Mouse (Mus musculus) embryonic facial prominence, embryonic 11.5 days (tissue): ENCODE measurements around the gene Irgq. TPM values are rescaled to one million over a fixed set of nuclear protein-coding genes. Genes with fewer than 3 reads are reported as not detected.

Source experiments
- ATAC-seq: fragments of 200-750 bp; cut with Nextera tagmentation; replicated peaks from 2 replicates; pipeline ENCODE4 v1.8.0; 2017; ENCODE audit warnings: low read depth; ENCODE audit not compliant: insufficient number of reproducible peaks, low FRiP score, low TSS enrichment
- DNase-seq: peaks from one replicate; pipeline ENCODE4 v3.0.0-alpha.2; 2015; ENCODE audit warnings: low spot score
- H3K27ac ChIP-seq: fragments of 300-500 bp; sonication (generic); replicated peaks from 2 replicates; pipeline ENCODE4 v1.5.1; 2014; ENCODE audit warnings: mild to moderate bottlenecking, low read depth, low read length, control low read depth
- H3K27me3 ChIP-seq: fragments of 300-500 bp; sonication (generic); 2 replicates; pipeline ENCODE4 v1.6.1; 2014; ENCODE audit warnings: mild to moderate bottlenecking, low read length, moderate library complexity, mixed read lengths; ENCODE audit not compliant: control insufficient read depth, insufficient read depth
- H3K36me3 ChIP-seq: fragments of 300-500 bp; sonication (generic); replicated peaks from 2 replicates; pipeline ENCODE4 v1.6.1; 2014; ENCODE audit warnings: low read depth, mild to moderate bottlenecking, low read length, moderate library complexity, mixed read lengths; ENCODE audit not compliant: control insufficient read depth, insufficient read depth
- H3K4me1 ChIP-seq: fragments of 300-500 bp; sonication (generic); 2 replicates; pipeline ENCODE4 v1.6.1; 2014; ENCODE audit warnings: low read length, mixed read lengths; ENCODE audit not compliant: control insufficient read depth, insufficient read depth
- H3K4me2 ChIP-seq: fragments of 300-500 bp; sonication (generic); 2 replicates; pipeline ENCODE4 v1.6.1; 2014; ENCODE audit warnings: low read depth, mild to moderate bottlenecking, control low read depth, low read length, moderate library complexity
- H3K4me3 ChIP-seq: fragments of 300-500 bp; sonication (generic); 2 replicates; pipeline ENCODE4 v1.5.1; 2014; ENCODE audit warnings: low read depth, low read length, control low read depth
- H3K9ac ChIP-seq: fragments of 300-500 bp; sonication (generic); replicated peaks from 2 replicates; pipeline ENCODE4 v1.6.1; 2014; ENCODE audit warnings: mild to moderate bottlenecking, control low read depth, low read length
- H3K9me3 ChIP-seq: fragments of 300-500 bp; sonication (generic); replicated peaks from 2 replicates; pipeline ENCODE4 v1.6.1; 2016; ENCODE audit warnings: mild to moderate bottlenecking, low read length, inconsistent platforms, mixed read lengths; ENCODE audit not compliant: control insufficient read depth
- WGBS: fragments of 180-500 bp; shearing (Covaris S2); extraction: QIAGEN DNeasy Blood & Tissue Kit; methylation state at CpG from one replicate; pipeline ENCODE4 v1.1.7; 2014; 5-methylcytosine and 5-hydroxymethylcytosine counted together
- polyA plus RNA-seq: library from polyadenylated mRNA; unstranded; fragments of >200 nt; fragmentation: Nextera tagmentation; extraction: Ambion mirVana; gene quantifications from 2 replicates; pipeline ENCODE4 v1.2.1, GENCODE M21; 2014

Irgq gene
- polyA plus RNA-seq, 1 experiment from 2014 or later = 8.0 TPM

DNA sequence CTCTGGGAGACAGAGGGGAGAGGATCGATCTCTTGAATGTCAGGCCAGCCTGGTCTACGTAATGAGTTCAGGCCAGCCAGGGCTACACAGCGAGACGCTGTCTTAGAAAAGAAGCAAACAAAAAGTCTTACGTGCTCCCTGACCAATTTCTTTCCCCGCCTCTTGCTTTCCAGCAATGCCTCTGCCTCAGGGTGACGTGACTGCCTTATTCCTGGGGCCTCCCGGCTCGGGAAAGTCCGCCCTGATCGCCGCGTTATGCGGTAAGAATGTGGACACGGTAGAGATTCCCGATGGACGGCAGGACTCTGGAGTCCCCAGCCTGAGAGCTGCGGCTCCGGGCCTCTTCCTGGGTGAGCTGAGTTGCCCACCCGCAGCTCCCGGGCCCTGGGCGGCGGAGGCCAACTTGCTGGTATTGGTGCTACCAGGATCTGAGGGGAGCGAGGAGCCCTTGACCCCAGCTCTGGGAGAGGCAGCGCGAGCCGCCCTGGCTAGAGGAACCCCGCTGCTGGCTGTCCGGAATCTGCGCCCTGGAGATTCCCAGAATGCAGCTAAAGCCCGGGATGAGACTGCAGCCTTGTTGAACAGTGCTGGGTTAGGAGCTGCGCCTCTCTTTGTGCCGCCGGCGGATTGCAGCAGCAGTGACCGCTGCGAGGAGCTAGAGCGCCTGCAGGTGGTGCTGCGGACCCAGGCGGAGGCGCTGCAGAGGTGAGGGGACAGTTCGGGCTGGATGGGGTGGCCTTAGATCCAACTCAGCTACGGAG is 902 bp downstream of the Irgq start:
- Histone ChIP-seq H3K4me3 (peak overlapping the region; percentile 47), H3K27me3 (peaks cover 6% of the 10 kb centered on the region), H3K4me2 (peak overlapping the region; percentile 84), H3K9ac (peak overlapping the region; percentile 77), H3K9me3 (no peaks in the 10 kb centered on the region), H3K27ac (no peak overlapping the region), H3K4me1 (peaks cover 3% of the 10 kb centered on the region; the same call in 1 of the 2 replicates), H3K36me3 (peaks cover 3% of the 10 kb centered on the region)
- DNase-seq (peak; percentile 84), ATAC-seq (peak; percentile 50)
- WGBS = under 1% methylated on average over 43 of the region's 43 CpGs

DNA sequence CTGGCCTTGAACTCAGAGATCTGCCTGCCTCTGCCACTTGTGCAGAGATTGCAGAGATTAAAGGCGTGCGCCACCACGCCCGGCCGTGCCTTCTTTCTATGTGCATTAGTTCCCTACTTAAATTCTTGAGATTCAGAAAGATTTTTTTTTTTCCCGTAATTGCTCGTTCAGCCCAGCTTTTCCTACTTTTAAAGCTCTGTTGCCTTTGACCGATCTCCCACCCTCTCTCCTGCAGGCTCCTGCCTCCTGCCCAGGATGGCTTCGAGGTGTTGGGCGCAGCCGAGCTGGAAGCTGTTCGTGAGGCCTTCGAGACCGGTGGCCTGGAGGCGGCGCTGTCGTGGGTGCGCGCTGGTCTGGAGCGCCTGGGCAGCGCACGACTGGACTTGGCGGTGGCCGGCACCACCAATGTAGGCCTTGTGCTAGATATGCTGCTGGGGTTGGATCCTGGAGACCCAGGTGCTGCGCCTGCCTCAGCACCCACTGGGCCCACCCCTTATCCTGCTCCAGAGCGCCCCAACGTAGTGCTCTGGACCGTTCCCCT is 2.6 kb downstream of the Irgq start:
- ATAC-seq (no peak), DNase-seq (no peak)
- H3K9ac ChIP-seq = no peak overlapping the region
- WGBS = 57% methylated on average over 28 of the region's 28 CpGs
- peaks cover 3% of the 10 kb centered on the region for H3K36me3 ChIP-seq
- H3K4me2 ChIP-seq = peak overlapping the region; percentile 23; the same call in 1 of the 2 replicates
- H3K27me3 ChIP-seq = peaks cover 6% of the 10 kb centered on the region
- H3K9me3 ChIP-seq = no peaks in the 10 kb centered on the region
- H3K4me1 ChIP-seq = peaks cover 3% of the 10 kb centered on the region; the same call in 1 of the 2 replicates
- H3K27ac ChIP-seq = no peak overlapping the region
- H3K4me3 ChIP-seq = no peak overlapping the region

DNA sequence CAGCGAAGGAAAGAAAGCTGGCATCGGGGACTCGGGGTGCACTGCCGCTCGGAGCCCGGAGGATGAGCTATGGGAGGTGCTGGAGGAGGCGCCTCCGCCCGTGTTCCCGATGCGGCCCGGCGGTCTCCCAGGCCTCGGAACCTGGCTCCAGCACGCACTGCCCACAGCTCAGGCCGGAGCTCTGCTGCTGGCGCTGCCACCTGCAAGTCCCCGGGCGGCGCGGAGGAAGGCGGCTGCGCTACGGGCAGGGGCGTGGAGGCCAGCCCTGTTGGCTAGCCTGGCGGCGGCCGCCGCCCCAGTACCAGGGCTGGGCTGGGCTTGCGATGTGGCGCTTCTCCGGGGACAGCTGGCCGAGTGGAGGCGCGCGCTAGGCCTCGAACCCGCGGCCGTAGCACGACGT is 3.3 kb downstream of the Irgq start:
- H3K4me3 ChIP-seq = no peak overlapping the region
- H3K4me1 ChIP-seq = peaks cover 3% of the 10 kb centered on the region; the same call in 1 of the 2 replicates
- DNase-seq (no peak), ATAC-seq (no peak)
- H3K9me3 ChIP-seq = no peaks in the 10 kb centered on the region
- H3K27me3 ChIP-seq = peaks cover 6% of the 10 kb centered on the region
- 19% methylated on average over 42 of the region's 42 CpGs for WGBS
- H3K4me2 ChIP-seq = peak overlapping the region; percentile 16; the same call in 1 of the 2 replicates
- H3K27ac ChIP-seq = no peak overlapping the region
- H3K36me3 ChIP-seq = peaks cover 3% of the 10 kb centered on the region
- H3K9ac ChIP-seq = no peak overlapping the region

DNA sequence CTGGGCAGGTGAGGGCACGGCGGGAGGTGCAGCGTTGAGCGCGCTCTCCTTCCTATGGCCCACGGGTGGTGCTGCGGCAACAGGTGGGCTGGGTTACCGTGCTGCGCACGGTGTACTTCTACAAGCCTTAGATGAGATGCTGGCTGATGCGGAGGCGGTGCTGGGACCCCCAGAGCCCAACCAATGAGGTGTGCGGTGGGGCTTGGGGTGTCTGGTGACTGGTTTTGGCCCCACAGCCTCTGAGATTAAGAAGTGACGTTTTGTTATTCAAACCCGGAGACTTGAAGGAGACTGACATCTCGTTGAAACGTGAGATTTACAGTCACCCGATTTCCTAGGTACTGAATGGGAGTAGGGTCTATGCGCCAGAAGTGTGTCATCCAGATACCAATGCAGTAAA is 3.8 kb downstream of the Irgq start:
- no peak overlapping the region for H3K4me3 ChIP-seq
- H3K27me3 ChIP-seq = peaks cover 6% of the 10 kb centered on the region
- peaks cover 3% of the 10 kb centered on the region; the same call in 1 of the 2 replicates for H3K4me1 ChIP-seq
- no peak overlapping the region for H3K27ac ChIP-seq
- DNase-seq (no peak), ATAC-seq (no peak)
- peaks cover 3% of the 10 kb centered on the region for H3K36me3 ChIP-seq
- H3K4me2 ChIP-seq = peak overlapping the region; percentile 16; the same call in 1 of the 2 replicates
- 23% methylated on average over 19 of the region's 19 CpGs for WGBS
- no peaks in the 10 kb centered on the region for H3K9me3 ChIP-seq
- no peak overlapping the region for H3K9ac ChIP-seq

DNA sequence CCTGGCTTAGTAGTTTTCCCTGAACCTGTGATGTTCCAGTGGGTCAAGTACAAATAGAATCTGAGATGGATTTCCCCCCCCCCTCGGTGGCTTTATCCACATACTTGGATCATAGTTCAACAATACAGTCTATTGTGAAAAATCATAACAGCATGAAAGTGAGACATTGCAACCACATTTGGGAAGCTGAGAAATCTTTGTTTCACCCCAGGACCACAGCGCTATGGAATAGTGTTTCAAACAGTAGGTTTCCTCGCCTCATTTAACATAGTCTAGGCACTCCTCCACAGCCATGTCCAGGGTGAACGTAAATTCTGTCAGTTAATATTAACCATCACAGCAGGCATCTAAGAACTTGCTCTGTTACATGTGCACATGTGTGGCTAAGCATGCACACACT is 6.6 kb downstream of the Irgq start:
- Histone ChIP-seq H3K4me3 (no peak overlapping the region), H3K4me1 (peaks cover 3% of the 10 kb centered on the region; the same call in 1 of the 2 replicates), H3K27me3 (peaks cover 6% of the 10 kb centered on the region), H3K9me3 (no peaks in the 10 kb centered on the region), H3K27ac (no peak overlapping the region), H3K9ac (no peak overlapping the region), H3K4me2 (no peak overlapping the region), H3K36me3 (peaks cover 3% of the 10 kb centered on the region)
- ATAC-seq = no peak
- no peak for DNase-seq
- 84% methylated on average over 4 of the region's 4 CpGs for WGBS

DNA sequence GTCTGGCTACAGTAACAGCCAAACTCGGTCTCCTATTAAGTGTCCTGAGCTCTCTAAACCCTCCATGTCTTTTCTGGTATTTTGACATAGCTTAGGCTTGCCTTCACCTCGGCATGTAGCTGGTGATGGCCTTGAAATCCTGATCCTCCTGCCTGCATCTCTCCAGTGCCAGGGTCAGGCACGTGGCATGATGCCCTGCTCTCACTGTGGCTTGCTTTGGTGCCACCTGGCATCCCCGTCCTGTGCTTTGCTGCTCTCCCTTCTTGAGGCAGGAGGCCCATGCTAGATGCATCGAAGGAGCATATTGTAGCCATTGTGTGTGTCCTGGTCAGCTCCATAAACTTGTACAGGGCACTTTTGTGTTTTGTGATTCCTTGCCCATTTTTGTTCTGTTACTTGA is 7.1 kb downstream of the Irgq start:
- Histone ChIP-seq H3K9ac (no peak overlapping the region), H3K36me3 (peaks cover 3% of the 10 kb centered on the region), H3K4me2 (no peak overlapping the region), H3K9me3 (no peaks in the 10 kb centered on the region), H3K4me1 (peaks cover 3% of the 10 kb centered on the region; the same call in 1 of the 2 replicates), H3K4me3 (no peak overlapping the region), H3K27ac (no peak overlapping the region), H3K27me3 (peaks cover 6% of the 10 kb centered on the region)
- WGBS = 80% methylated on average over 5 of the region's 5 CpGs
- no peak for ATAC-seq
- no peak for DNase-seq

DNA sequence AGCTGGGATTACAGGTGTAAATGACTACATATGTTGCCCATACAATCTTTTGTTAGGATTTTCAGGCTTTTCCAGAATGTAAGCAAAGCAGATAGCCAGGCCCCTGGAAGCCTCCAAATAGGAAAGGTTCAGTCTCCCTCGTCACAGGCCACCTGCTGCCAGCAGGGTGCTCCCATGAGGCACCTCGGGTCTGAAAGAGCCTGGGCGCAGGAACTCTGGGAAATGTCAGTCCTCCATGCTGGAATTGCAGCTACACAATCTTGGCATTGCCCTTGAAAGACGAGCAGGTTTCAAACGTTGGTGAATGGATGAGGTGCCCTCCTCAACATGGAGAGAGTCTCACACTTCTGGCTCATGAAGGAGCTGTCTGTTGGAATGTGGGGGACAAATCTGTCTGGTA is 7.7 kb downstream of the Irgq start:
- DNase-seq = no peak
- Histone ChIP-seq H3K4me1 (peaks cover 3% of the 10 kb centered on the region; the same call in 1 of the 2 replicates), H3K4me3 (no peak overlapping the region), H3K36me3 (peaks cover 3% of the 10 kb centered on the region), H3K27ac (no peak overlapping the region), H3K9me3 (no peaks in the 10 kb centered on the region), H3K9ac (no peak overlapping the region), H3K27me3 (peaks cover 5% of the 10 kb centered on the region), H3K4me2 (no peak overlapping the region)
- 48% methylated on average over 5 of the region's 5 CpGs for WGBS
- ATAC-seq = no peak

DNA sequence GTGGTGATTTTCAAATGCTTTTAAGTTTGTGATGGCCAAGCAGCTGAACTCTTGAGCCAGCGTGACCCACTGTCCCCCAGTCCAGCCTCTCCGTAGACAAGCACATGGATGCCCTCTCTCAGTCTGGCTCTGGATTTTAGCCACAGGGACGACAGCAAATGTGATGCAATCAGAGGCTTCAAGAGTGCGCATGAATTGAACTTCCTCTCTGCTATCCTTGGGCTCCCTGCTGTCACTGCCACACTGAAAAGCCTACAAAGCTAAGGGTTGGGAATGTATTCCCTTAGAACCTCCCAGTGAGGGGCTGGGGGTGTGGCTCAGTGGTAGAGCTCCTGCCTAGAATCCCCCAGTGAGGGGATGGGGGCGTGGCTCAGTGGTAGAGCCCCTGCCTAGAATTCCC is 8.2 kb downstream of the Irgq start:
- ATAC-seq = no peak
- no peaks in the 10 kb centered on the region; the same call in 1 of the 2 replicates for H3K27me3 ChIP-seq
- DNase-seq = no peak

More for the DNA sequence above, 8.2 kb downstream of the Irgq start:
- WGBS = 74% methylated on average over 5 of the region's 5 CpGs
- no peaks in the 10 kb centered on the region for H3K9me3 ChIP-seq
- H3K4me2 ChIP-seq = no peak overlapping the region; the same call in 1 of the 2 replicates
- H3K9ac ChIP-seq = no peak overlapping the region
- H3K27ac ChIP-seq = no peak overlapping the region
- H3K4me3 ChIP-seq = no peak overlapping the region
- H3K4me1 ChIP-seq = peaks cover 3% of the 10 kb centered on the region; the same call in 1 of the 2 replicates
- H3K36me3 ChIP-seq = no peaks in the 10 kb centered on the region; the same call in 1 of the 2 replicates
